Mouse (Mus musculus) megakaryocyte, embryonic 14.5 days (primary cell): ENCODE measurements around the gene Olfr314.

Experiments
- FLI1 ChIP-seq: IDR thresholded peaks from 2 replicates; pipeline ENCODE4 v1.6.1; 2012; ENCODE audit warnings: low read length, inconsistent platforms, mixed read lengths
- GATA1 ChIP-seq: IDR thresholded peaks from 3 replicates; pipeline ENCODE4 v1.6.1; 2012; ENCODE audit warnings: mixed read lengths, low read length, inconsistent platforms, borderline replicate concordance

- TF ChIP-seq GATA1 (no peak), FLI1 (no peak)
Measured at GRCm38 (mm10) chr11:58787651-58788050, 4.9 kb downstream of the Olfr314 start.
